Mouse (Mus musculus) stomach, postnatal 0 days (tissue): ENCODE measurements at regions not wholly inside any gene's neighbourhood (a gene's known extent, or its start where the extent isn't known, plus 50 kb on each side); places are given as distances from the start of the nearest gene placed in this dataset.

Experiments used
- ATAC-seq: fragments of 200-750 bp; cut with Nextera tagmentation; 2 replicates; pipeline ENCODE4 v1.8.0; 2017; ENCODE audit not compliant: low FRiP score, low TSS enrichment
- DNase-seq: peaks from one replicate; pipeline ENCODE4 v3.0.0-alpha.2; 2016; ENCODE audit warnings: low spot score
- H3K27ac ChIP-seq: fragments of 300-500 bp; sonication (generic); replicated peaks from 2 replicates; pipeline ENCODE4 v1.5.1; 2014; ENCODE audit warnings: mild to moderate bottlenecking, control low read depth
- H3K27me3 ChIP-seq: fragments of 300-500 bp; sonication (generic); 2 replicates; pipeline ENCODE4 v1.6.1; 2014; ENCODE audit warnings: low read length; ENCODE audit not compliant: control insufficient read depth, insufficient read depth
- H3K36me3 ChIP-seq: fragments of 300-500 bp; sonication (generic); 2 replicates; pipeline ENCODE4 v1.6.1; 2014; ENCODE audit warnings: low read length, mixed read lengths; ENCODE audit not compliant: control insufficient read depth, insufficient read depth
- H3K4me1 ChIP-seq: fragments of 300-500 bp; sonication (generic); replicated peaks from 2 replicates; pipeline ENCODE4 v1.6.1; 2014; ENCODE audit warnings: antibody characterized with exemption; ENCODE audit not compliant: control insufficient read depth, insufficient read depth
- H3K4me2 ChIP-seq: fragments of 300-500 bp; sonication (generic); replicated peaks from 2 replicates; pipeline ENCODE4 v1.6.1; 2014; ENCODE audit warnings: low read depth, mild to moderate bottlenecking, control low read depth, moderate library complexity
- H3K4me3 ChIP-seq: fragments of 300-500 bp; sonication (generic); 2 replicates; pipeline ENCODE4 v1.5.1; 2014; ENCODE audit warnings: low read depth, low read length, control low read depth
- H3K9ac ChIP-seq: fragments of 300-500 bp; sonication (generic); 2 replicates; pipeline ENCODE4 v1.6.1; 2014; ENCODE audit warnings: mild to moderate bottlenecking, low read length, control low read depth, mixed read lengths
- H3K9me3 ChIP-seq: fragments of 300-500 bp; sonication (generic); 2 replicates; pipeline ENCODE4 v1.6.1; 2016; ENCODE audit warnings: low read length; ENCODE audit not compliant: control insufficient read depth
- CTCF ChIP-seq: IDR thresholded peaks from 2 replicates; pipeline ENCODE4 v1.5.1; 2016; ENCODE audit warnings: antibody characterized with exemption, low read depth, mild to moderate bottlenecking, moderate library complexity
- EP300 ChIP-seq: optimal IDR thresholded peaks from 2 replicates; pipeline ENCODE3; 2016; ENCODE audit warnings: antibody characterized with exemption
- WGBS: fragments of 180-500 bp; shearing (Covaris S2); extraction: QIAGEN DNeasy Blood & Tissue Kit; methylation state at CpG from one replicate; pipeline ENCODE4 v1.1.7; 2014; 5-methylcytosine and 5-hydroxymethylcytosine counted together

- TF ChIP-seq EP300 = no peak
- TF ChIP-seq CTCF = no peak
- no peak overlapping the region for H3K4me3 ChIP-seq
- DNase-seq (no peak), ATAC-seq (no peak)
- no peak overlapping the region for H3K4me2 ChIP-seq
- no peak overlapping the region for H3K9ac ChIP-seq
- no peaks in the 10 kb centered on the region for H3K27me3 ChIP-seq
- no peaks in the 10 kb centered on the region for H3K36me3 ChIP-seq
- 63% methylated on average over 3 of the region's 3 CpGs for WGBS
- H3K27ac ChIP-seq = no peak overlapping the region
- H3K4me1 ChIP-seq = no peaks in the 10 kb centered on the region
- H3K9me3 ChIP-seq = no peaks in the 10 kb centered on the region
These were observed 73.1 kb upstream of the Tfpi start for GRCm38 (mm10) chr2:84549626-84550025.

DNA sequence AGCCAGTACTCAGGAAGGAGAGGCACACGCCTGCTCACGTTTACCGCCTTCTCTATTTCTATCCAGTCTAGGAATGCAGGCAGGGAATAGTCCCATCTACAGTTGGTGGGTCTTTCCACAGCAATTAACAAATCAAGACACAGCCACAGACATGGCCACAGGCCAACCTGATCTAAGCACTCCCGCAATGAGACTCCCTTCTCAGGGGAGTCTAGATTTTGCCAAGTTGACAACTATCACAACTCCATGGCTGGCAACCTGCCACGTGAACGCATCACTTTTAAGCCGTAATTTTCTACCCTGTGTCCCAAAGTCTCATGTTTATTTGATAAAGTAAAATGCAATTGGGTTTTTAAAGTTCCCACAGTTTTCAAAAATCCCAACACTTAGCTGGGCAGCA lies 72.0 kb upstream of the Tfpi start:
- TF ChIP-seq EP300 (no peak), CTCF (no peak)
- Histone ChIP-seq H3K4me1 (no peaks in the 10 kb centered on the region), H3K27me3 (no peaks in the 10 kb centered on the region), H3K4me2 (no peak overlapping the region), H3K9ac (no peak overlapping the region), H3K27ac (no peak overlapping the region), H3K36me3 (no peaks in the 10 kb centered on the region), H3K4me3 (no peak overlapping the region), H3K9me3 (no peaks in the 10 kb centered on the region)
- WGBS = 85% methylated on average over 7 of the region's 7 CpGs
- DNase-seq (no peak), ATAC-seq (no peak)

GRCm38 (mm10) chr2:84545676-84546075 lies 69.1 kb upstream of the Tfpi start:
- no peak for DNase-seq
- Histone ChIP-seq H3K9ac (no peak overlapping the region), H3K4me3 (no peak overlapping the region), H3K4me1 (no peaks in the 10 kb centered on the region), H3K27me3 (no peaks in the 10 kb centered on the region), H3K4me2 (no peak overlapping the region), H3K9me3 (no peaks in the 10 kb centered on the region), H3K27ac (no peak overlapping the region), H3K36me3 (no peaks in the 10 kb centered on the region)
- WGBS = 74% methylated on average over 3 of the region's 3 CpGs
- TF ChIP-seq CTCF (no peak), EP300 (no peak)
- no peak for ATAC-seq

- Histone ChIP-seq H3K4me2 (no peak overlapping the region), H3K9me3 (no peaks in the 10 kb centered on the region), H3K27me3 (no peaks in the 10 kb centered on the region), H3K4me3 (no peak overlapping the region), H3K27ac (no peak overlapping the region), H3K36me3 (no peaks in the 10 kb centered on the region), H3K4me1 (no peaks in the 10 kb centered on the region), H3K9ac (no peak overlapping the region)
- ATAC-seq = no peak
- 30% methylated on average over 4 of the region's 4 CpGs for WGBS
- TF ChIP-seq EP300 = no peak
- TF ChIP-seq CTCF = no peak
- DNase-seq = no peak
These were observed 68.2 kb upstream of the Tfpi start for GRCm38 (mm10) chr2:84544739-84545138.

- no peak overlapping the region for H3K4me2 ChIP-seq
- H3K4me1 ChIP-seq = no peaks in the 10 kb centered on the region
- no peak for DNase-seq
- no peaks in the 10 kb centered on the region for H3K36me3 ChIP-seq
- no peak for TF ChIP-seq EP300
- TF ChIP-seq CTCF = peak; percentile 59
- no peaks in the 10 kb centered on the region for H3K9me3 ChIP-seq
- no peaks in the 10 kb centered on the region for H3K27me3 ChIP-seq
- no peak overlapping the region for H3K9ac ChIP-seq
- WGBS = 48% methylated on average over 4 of the region's 4 CpGs
- H3K4me3 ChIP-seq = no peak overlapping the region
- no peak for ATAC-seq
- H3K27ac ChIP-seq = no peak overlapping the region
These were observed 67.6 kb upstream of the Tfpi start for GRCm38 (mm10) chr2:84544146-84544545.

DNA sequence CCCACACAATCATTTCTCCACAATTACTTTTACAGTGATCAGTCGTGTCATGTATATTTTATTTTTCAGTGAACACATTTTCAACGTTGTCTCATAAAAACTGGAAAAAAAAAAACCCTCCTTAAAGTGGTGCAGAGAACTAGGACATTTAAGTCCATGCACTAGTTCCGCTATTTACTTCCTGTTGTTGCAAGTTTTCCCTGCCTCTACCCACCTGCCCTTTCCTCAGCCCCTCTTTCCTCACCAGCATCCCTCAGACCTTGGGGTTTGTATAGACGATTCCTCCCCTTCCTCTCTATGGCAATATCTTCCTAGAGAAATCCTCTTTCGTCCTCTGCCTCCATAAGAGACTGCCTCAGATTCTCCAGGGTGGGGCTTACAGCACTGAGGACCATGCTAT lies 64.9 kb upstream of the Tfpi start:
- Histone ChIP-seq H3K27me3 (no peaks in the 10 kb centered on the region), H3K4me1 (no peaks in the 10 kb centered on the region), H3K36me3 (no peaks in the 10 kb centered on the region), H3K27ac (no peak overlapping the region), H3K9ac (no peak overlapping the region), H3K9me3 (no peaks in the 10 kb centered on the region), H3K4me3 (no peak overlapping the region), H3K4me2 (no peak overlapping the region)
- DNase-seq = no peak
- TF ChIP-seq EP300 (no peak), CTCF (no peak)
- ATAC-seq = no peak
- WGBS = 73% methylated on average over 5 of the region's 5 CpGs
